Mouse (Mus musculus): ENCODE results near the gene Ksr1. TPM values are rescaled to one million over a fixed set of nuclear protein-coding genes. Genes with fewer than 3 reads are reported as not detected.

Ksr1 gene
- total and polyA plus RNA-seq, 3 experiments = 22.5 to 73.1 (median 61.2) TPM

DNA sequence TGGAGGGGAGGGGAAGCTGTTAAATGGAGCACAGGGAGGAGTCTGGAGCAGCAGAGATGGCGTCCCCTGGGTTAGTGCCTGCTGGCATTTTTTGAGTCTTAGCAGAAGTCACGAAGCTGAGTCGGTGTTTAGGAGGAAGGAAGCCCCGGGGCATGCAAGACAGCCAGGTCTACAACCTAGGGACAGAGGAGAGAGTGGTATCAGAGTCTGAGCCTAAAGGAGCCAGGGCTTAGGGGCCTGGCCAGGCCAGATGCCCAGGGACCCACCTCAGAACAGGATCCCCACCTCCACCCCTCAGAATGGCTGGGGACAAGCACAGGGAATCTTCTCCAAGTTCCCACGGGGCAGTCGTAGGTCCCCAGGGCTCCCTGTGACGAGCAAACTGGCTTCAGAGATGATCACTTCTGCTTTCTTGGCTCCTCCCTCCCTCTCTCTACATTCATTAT is 129.0 kb downstream of the Ksr1 start (continued):
- TF ChIP-seq IRF4 (IDR thresholded peaks at IDR 0.05; ENCODE audit: low read depth, low read length) (peak; percentile 80), TCF12 (IDR thresholded peaks at IDR 0.05; ENCODE audit: low read depth, low read length) (0 out of 2 replicates have a peak, but pooled peaks have one; percentile 22), POLR2AphosphoS2 (IDR thresholded peaks at IDR 0.05; ENCODE audit: low read depth, low read length) (no peak), JUN (IDR thresholded peaks at IDR 0.05; ENCODE audit: insufficient read depth, low read depth, low read length) (no peak), ZMIZ1 (IDR thresholded peaks at IDR 0.05; ENCODE audit: low read depth, low read length) (no peak), E2F4 (IDR thresholded peaks at IDR 0.05; ENCODE audit: insufficient replicate concordance, low read depth, low read length) (no peak), ZNF384 (IDR thresholded peaks at IDR 0.05; ENCODE audit: low read depth, low read length) (no peak), HCFC1 (IDR thresholded peaks at IDR 0.05; ENCODE audit: low read depth, low read length) (no peak)

DNA sequence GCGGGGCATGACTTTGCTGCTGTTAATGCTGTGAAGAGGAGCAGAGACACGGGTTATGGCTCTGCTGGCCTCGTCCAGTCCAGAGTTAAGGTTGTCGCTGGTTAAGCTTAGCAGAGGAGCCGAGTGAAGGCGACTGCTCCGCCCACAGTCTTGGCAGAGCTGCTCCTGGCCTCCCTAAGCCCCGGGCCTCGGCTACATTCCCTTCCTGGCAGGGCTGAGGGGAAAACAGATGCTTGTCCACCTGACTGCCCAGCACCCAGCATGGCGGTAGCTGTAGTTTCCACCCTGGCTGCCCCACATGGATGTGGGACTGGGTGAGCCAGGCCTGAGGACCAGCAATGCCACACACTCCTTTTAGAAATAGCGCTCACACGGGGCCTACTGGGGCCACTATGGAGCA is 130.0 kb downstream of the Ksr1 start:
- in situ Hi-C loops (cut with MboI; ENCODE audit: low pct_ligation_motif_present, low pct_unique_long_range_greater_than_20kb, low sequenced_read_pairs) (no loop called here), dilution Hi-C loops (cut with MboI; ENCODE audit: extremely low pct_ligation_motif_present, extremely low pct_unique_long_range_greater_than_20kb, low sequenced_read_pairs) (no loop called here)
- no peaks in the 10 kb centered on the region for H3K27me3 ChIP-seq (replicated peaks)
- DNase-seq (ENCODE audit: extremely low read depth) = no peak
- H3K27ac ChIP-seq (ENCODE audit: insufficient read depth, low read depth) = no peak overlapping the region
- no peak for TF ChIP-seq SIN3A (IDR thresholded peaks at IDR 0.05; ENCODE audit: low read length)
- TF ChIP-seq MAX (IDR thresholded peaks at IDR 0.05; ENCODE audit: low read length) = no peak
- no peak for TF ChIP-seq CTCF (conservative IDR thresholded peaks at IDR 0.05 in 1 of 2, IDR thresholded peaks at IDR 0.05 in 1 of 2; ENCODE audit: low read depth in 2 of 2, low read length in 2 of 2)
- no peak for TF ChIP-seq RCOR1 (conservative IDR thresholded peaks at IDR 0.05; ENCODE audit: low read depth, low read length)
- no peak for TF ChIP-seq MAFK (IDR thresholded peaks at IDR 0.05; ENCODE audit: insufficient replicate concordance, low read length)
- TF ChIP-seq E2F4 (IDR thresholded peaks at IDR 0.05; ENCODE audit: insufficient replicate concordance, low read depth, low read length) = no peak
- no peak for TF ChIP-seq ZKSCAN1 (IDR thresholded peaks at IDR 0.05; ENCODE audit: borderline replicate concordance, low read depth, low read length)
- no peak for TF ChIP-seq ZNF384 (IDR thresholded peaks at IDR 0.05; ENCODE audit: low read depth, low read length)
- no peak for TF ChIP-seq TBP (conservative IDR thresholded peaks at IDR 0.05; ENCODE audit: low read depth, low read length)
- no peak for TF ChIP-seq PAX5 (IDR thresholded peaks at IDR 0.05; ENCODE audit: low read length)
- no peak for TF ChIP-seq ZMIZ1 (IDR thresholded peaks at IDR 0.05; ENCODE audit: low read depth, low read length)
- no peak for TF ChIP-seq NRF1 (IDR thresholded peaks at IDR 0.05; ENCODE audit: low read depth, low read length)
- no peak for TF ChIP-seq JUN (IDR thresholded peaks at IDR 0.05; ENCODE audit: insufficient read depth, low read depth, low read length)
- no peak for TF ChIP-seq UBTF (IDR thresholded peaks at IDR 0.05; ENCODE audit: low read depth, low read length)
- TF ChIP-seq RAD21 (IDR thresholded peaks at IDR 0.05; ENCODE audit: low read depth, low read length) = no peak
- no peak for TF ChIP-seq ZC3H11A (IDR thresholded peaks at IDR 0.05; ENCODE audit: low read depth, low read length)
- TF ChIP-seq JUND (conservative IDR thresholded peaks at IDR 0.05; ENCODE audit: low read depth, low read length) = no peak
- no peak overlapping the region for H3K4me2 ChIP-seq (ENCODE audit: insufficient read depth, low read depth, poor library complexity, severe bottlenecking)
- no peak overlapping the region for H3K9ac ChIP-seq (ENCODE audit: insufficient read depth, low read depth)
- no peak overlapping the region for H3K4me3 ChIP-seq (replicated peaks in 1 of 3; ENCODE audit: low read depth in 2 of 3, low read length in 2 of 3, poor library complexity in 1 of 3)
- H3K4me1 ChIP-seq (ENCODE audit: control insufficient read depth in 1 of 2, insufficient read depth in 2 of 2) = peaks cover 18 to 62% of the 10 kb centered on the region in 2 experiments
- peaks cover 6% of the 10 kb centered on the region for H3K9me3 ChIP-seq (replicated peaks; ENCODE audit: low read length)
- no peaks in the 10 kb centered on the region for H3K79me2 ChIP-seq (replicated peaks; ENCODE audit: control insufficient read depth, extremely low read depth, insufficient read depth, poor library complexity, severe bottlenecking)
- H3K36me3 ChIP-seq (replicated peaks in 1 of 2; ENCODE audit: control insufficient read depth in 1 of 2, insufficient read depth in 1 of 2, low read length in 1 of 2) = peaks cover 69 to 84% of the 10 kb centered on the region in 2 experiments
